Mouse (Mus musculus) megakaryocyte-erythroid progenitor cell, adult 5-6 weeks (primary cell): Measurements from ENCODE around the gene Oxct2a. TPM values are rescaled to one million over a fixed set of nuclear protein-coding genes. Genes with fewer than 3 reads are reported as not detected.
"Not testable (repeated sequence)": the region's sequence is repeated elsewhere in the genome, so short reads cannot be mapped to it uniquely, and the experiment has no call there.

Source experiments
- ATAC-seq: replicated peaks from 2 replicates; pipeline ENCODE4 v1.8.0; 2016; ENCODE audit warnings: mild to moderate bottlenecking, inconsistent platforms; ENCODE audit not compliant: severe bottlenecking, poor library complexity, low FRiP score, low TSS enrichment
- total RNA-seq, 2 experiments: library from RNA; stranded (forward) in 1 of 2; stranded (reverse) in 1 of 2; fragments of 200-1000, 215-1000 nt in 1 of 2; fragments of >200 nt in 1 of 2; fragmentation: Nextera tagmentation in 1 of 2; gene quantifications; 2 replicates each; pipeline ENCODE4 v1.2.3; 2014 to 2017

Gene Oxct2a
- total RNA-seq, 2 experiments from 2014 or later, result not detected

GRCm38 (mm10) chr4:123322910-123323309 is 524 bp downstream of the Oxct2a start:
- ATAC-seq, result 0 out of 2 replicates have a peak, but pooled peaks have one; percentile 40

GRCm38 (mm10) chr4:123314497-123314896 is 8.9 kb downstream of the Oxct2a start:
- no peak for ATAC-seq

- no peak for ATAC-seq
Measured at GRCm38 (mm10) chr4:123313010-123313409, 10.4 kb downstream of the Oxct2a start.

GRCm38 (mm10) chr4:123311845-123312244 is 11.6 kb downstream of the Oxct2a start:
- no peak for ATAC-seq

- ATAC-seq, result no peak
Measured at GRCm38 (mm10) chr4:123308292-123308691, 15.1 kb downstream of the Oxct2a start.

GRCm38 (mm10) chr4:123306999-123307398 is 16.4 kb downstream of the Oxct2a start:
- ATAC-seq, result no peak

- peak; percentile 54 for ATAC-seq
Measured at GRCm38 (mm10) chr4:123305789-123306188, 17.6 kb downstream of the Oxct2a start.

GRCm38 (mm10) chr4:123298980-123299670 is 24.3 kb downstream of the Oxct2a start:
- ATAC-seq, result no peak

GRCm38 (mm10) chr4:123298226-123298625 is 25.2 kb downstream of the Oxct2a start:
- no peak for ATAC-seq

- no peak for ATAC-seq
Measured at GRCm38 (mm10) chr4:123297195-123297960, 26.1 kb downstream of the Oxct2a start.

GRCm38 (mm10) chr4:123296148-123296534 is 27.3 kb downstream of the Oxct2a start:
- ATAC-seq, result no peak

- no peak for ATAC-seq
Measured at GRCm38 (mm10) chr4:123295516-123296147, 27.8 kb downstream of the Oxct2a start.

GRCm38 (mm10) chr4:123295026-123295425 is 28.4 kb downstream of the Oxct2a start:
- not testable (repeated sequence) for ATAC-seq

- ATAC-seq, result no peak
Measured at GRCm38 (mm10) chr4:123293661-123294443, 29.6 kb downstream of the Oxct2a start.

GRCm38 (mm10) chr4:123292989-123293388 is 30.4 kb downstream of the Oxct2a start:
- no peak for ATAC-seq

GRCm38 (mm10) chr4:123292390-123292789 is 31.0 kb downstream of the Oxct2a start:
- no peak for ATAC-seq

- no peak for ATAC-seq
Measured at GRCm38 (mm10) chr4:123289038-123289437, 34.4 kb downstream of the Oxct2a start.

- peak; percentile 64 for ATAC-seq
Measured at GRCm38 (mm10) chr4:123286790-123287189, 36.6 kb downstream of the Oxct2a start.

GRCm38 (mm10) chr4:123284731-123285624 is 38.5 kb downstream of the Oxct2a start:
- ATAC-seq, result 0 out of 2 replicates have a peak, but pooled peaks have one; percentile 10
